Mouse (Mus musculus): ENCODE results near the gene Fam216a. TPM values are rescaled to one million over a fixed set of nuclear protein-coding genes. Genes with fewer than 3 reads are reported as not detected.

Fam216a gene
- polyA plus RNA-seq (2012; ENCODE audit: low replicate concordance), result 31.5 and 44.2 TPM in 2 replicates

DNA sequence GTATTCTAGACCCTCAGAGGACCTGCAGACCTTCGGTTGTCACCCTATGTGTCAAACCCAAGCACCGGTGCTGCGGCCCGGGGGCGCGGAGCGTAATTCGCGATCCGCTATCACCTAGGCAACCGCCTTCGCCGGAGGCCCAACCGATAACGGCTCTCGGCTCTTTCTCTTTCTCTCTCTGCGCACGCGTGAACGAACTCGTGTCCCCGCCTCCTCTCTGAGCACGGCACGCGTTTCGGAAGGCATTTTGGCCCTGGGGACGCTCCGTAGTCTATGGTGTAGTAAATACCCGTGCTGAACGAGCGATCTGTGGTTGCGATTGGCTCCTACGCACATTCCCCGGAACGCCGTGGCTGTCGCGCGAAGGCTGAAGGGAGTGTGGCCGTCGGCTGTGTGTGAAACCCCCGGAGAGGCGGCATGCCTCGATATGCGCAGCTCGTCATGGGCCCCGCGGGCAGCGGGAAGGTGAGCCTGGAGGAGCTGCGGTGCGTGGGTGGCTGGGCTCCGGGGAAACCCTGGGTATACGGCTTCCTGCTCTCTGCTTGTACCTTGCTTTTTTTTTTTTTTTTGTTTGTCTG, at the start of gene Fam216a:
Fam216a (minus strand) TSS at position 173 of the 578 bp plus-strand sequence.

DNA sequence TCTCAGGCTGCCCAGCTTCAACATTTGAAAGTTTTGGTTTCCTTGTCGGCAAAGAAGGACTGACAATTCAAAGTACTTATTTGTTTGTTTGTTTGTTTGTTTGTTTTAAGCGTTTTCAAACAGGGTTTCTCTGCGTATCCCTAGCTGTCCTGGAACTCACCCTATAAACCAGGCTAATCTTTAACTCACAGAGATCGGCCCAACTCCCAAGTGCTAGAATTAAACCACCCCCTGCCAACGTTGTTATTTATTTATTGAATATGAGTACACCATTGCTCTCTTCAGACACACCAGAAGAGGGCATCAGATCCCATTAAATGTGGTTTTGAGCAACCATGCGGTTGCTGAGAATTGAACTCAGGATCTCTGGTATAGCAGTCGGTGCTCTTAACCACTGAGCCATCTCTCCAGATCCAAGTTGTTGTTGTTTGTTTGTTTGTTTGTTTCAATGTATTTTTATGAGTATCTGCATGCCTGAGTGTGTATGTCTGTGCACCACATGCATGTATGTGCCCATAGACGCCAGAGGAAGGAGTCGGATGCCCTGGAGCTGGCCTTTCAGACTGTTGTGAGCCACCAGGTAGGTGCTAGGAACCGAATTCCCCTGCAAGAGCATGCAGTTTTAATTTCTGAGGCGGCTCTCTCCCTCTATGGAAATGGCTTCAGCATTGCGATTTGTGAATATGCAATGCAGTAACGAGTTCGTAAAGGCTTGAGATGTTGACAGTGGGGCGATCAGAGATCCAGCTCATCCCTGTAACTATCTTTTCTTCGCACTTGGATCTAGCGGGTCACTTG, 49.3 kb upstream of the Fam216a start, which contains the start of gene Anapc7:
Anapc7 (plus strand) TSS at position 423 of the 798 bp plus-strand sequence.

DNA sequence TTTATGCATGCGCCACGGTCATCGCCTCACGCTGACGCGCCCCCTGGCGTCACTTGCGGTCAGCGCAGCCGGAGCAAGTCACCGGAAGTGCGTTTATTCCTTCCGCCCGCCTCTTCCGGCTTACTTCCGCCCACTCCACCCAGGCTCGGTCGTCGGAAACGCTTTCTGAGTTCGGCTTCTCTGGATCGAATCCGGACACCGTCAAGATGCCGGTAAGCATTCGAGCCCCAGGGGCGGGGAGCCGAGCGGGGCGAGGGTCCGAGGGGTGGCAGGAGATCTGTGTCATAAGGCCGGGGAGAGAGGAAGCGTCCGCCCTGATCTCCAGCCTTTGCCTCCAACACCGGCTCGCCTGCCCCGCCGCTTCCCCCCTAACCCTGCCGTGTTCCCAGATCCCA, 19.6 kb upstream of the Fam216a start, which contains the start of gene Arpc3:
Arpc3 (plus strand) TSS at position 93 of the 395 bp plus-strand sequence.

DNA sequence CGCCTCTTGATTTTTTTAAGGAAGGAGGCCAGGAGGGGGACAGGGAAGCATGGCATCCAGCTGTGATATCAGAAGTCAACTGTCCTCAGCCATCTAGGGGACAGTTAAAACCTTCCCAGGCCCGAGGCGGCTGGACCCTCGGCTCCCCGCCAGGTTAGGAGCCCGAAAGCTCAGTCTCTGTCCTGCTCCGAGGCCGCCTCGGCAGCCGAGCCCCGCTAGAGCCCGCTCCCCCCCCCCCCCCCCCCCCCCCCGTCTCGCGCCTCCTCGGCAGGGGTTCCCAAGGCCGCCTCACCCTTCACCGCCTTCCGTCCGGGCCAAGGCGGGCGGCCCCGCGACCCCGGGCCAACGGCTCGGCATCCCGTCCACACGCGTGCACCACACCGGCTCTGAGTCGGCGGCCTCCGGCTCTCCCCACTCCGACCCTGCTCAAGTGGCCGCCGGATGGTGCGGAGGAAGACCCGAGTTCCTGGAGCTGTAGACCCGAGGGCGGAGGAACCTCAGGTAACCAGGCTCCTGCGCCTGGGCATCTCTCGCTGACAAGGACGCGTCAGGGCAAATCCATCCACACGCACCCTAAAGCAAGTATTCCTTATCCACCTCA, 473 bp downstream of the Fam216a start, which contains the start of gene Gpn3:
Gpn3 (plus strand) TSS at position 286 of the 601 bp plus-strand sequence.

DNA sequence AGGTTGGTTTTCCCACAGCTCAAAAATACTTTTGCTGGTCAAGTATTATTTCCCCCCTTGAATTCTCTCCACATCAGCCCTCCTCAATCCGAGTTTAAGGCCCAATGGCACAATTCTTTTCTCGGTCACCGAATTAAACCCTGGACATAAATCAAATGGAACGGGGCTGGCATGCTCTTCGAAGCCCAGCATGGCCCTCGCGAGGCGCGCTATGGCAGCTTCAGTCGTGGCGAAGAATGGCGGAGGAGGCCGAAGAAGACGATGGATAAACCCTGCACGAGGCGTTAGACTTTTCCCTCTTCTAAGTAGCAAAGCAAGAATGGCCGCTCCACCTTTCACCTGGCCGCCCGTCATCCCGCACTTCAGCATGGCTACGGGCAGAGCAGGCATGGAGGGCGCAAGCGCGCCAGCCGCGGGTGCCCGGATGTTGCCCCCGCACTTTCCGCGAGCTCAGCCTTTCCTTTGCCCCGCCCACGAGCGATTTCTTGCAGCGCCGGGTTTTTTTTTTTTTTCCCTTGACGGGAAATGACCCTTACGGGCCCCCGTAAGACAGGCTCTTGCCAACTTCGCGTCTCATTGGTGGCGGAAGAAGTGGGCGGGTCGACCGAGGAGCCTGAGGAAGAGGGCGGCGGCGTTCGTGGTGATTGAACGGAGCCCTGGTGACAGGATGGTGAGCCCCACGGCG, 18.2 kb downstream of the Fam216a start, which contains the start of the genes Rad9b and Vps29:
Rad9b (minus strand) TSS at position 427 of the 685 bp plus-strand sequence.
Vps29 (plus strand) TSS at position 563 of the 685 bp plus-strand sequence.

Other genes starting within 250 kb of the Fam216a start
- gene Ccdc63, start 231.5 kb downstream of the Fam216a start, polyA plus RNA-seq (2012; ENCODE audit: low replicate concordance), result 0.03 TPM in 1 of 2 replicates, not detected in the other
- gene Ppp1cc, start 214.1 kb downstream of the Fam216a start, polyA plus RNA-seq (2012; ENCODE audit: low replicate concordance), result 112 and 162 TPM in 2 replicates
- 30.4 and 37.6 TPM in 2 replicates for gene Hvcn1, start 165.6 kb downstream of the Fam216a start, polyA plus RNA-seq (2012; ENCODE audit: low replicate concordance)
- 6.6 and 11.7 TPM in 2 replicates for gene Tctn1, start 107.9 kb downstream of the Fam216a start, polyA plus RNA-seq (2012; ENCODE audit: low replicate concordance)
- gene Pptc7, start 88.0 kb downstream of the Fam216a start, polyA plus RNA-seq (2012; ENCODE audit: low replicate concordance), result 8.2 and 25.1 TPM in 2 replicates
- 0.88 and 1.6 TPM in 2 replicates for gene Rad9b, start 18.1 kb downstream of the Fam216a start, polyA plus RNA-seq (2012; ENCODE audit: low replicate concordance)
- 6.0 and 10.4 TPM in 2 replicates for gene Vps29, start 18.0 kb downstream of the Fam216a start, polyA plus RNA-seq (2012; ENCODE audit: low replicate concordance)
- 21.2 and 28.3 TPM in 2 replicates for gene Gpn3, start 488 bp downstream of the Fam216a start, polyA plus RNA-seq (2012; ENCODE audit: low replicate concordance)
- 17.9 and 41.8 TPM in 2 replicates for gene Arpc3, start 19.5 kb upstream of the Fam216a start, polyA plus RNA-seq (2012; ENCODE audit: low replicate concordance)
- 7.0 and 12.9 TPM in 2 replicates for gene Anapc7, start 49.3 kb upstream of the Fam216a start, polyA plus RNA-seq (2012; ENCODE audit: low replicate concordance)
- 53.8 and 78.0 TPM in 2 replicates for gene Atp2a2, start 129.9 kb upstream of the Fam216a start, polyA plus RNA-seq (2012; ENCODE audit: low replicate concordance)
- gene Ift81, start 242.2 kb upstream of the Fam216a start, polyA plus RNA-seq (2012; ENCODE audit: low replicate concordance), result 0.27 TPM in 1 of 2 replicates, not detected in the other